Mouse (Mus musculus): ENCODE results near the gene Fam131c. TPM values are rescaled to one million over a fixed set of nuclear protein-coding genes. Genes with fewer than 3 reads are reported as not detected.

Gene Fam131c
- total RNA-seq, 2 experiments from 2014 or later, result 5.4 to 5.5 TPM

DNA sequence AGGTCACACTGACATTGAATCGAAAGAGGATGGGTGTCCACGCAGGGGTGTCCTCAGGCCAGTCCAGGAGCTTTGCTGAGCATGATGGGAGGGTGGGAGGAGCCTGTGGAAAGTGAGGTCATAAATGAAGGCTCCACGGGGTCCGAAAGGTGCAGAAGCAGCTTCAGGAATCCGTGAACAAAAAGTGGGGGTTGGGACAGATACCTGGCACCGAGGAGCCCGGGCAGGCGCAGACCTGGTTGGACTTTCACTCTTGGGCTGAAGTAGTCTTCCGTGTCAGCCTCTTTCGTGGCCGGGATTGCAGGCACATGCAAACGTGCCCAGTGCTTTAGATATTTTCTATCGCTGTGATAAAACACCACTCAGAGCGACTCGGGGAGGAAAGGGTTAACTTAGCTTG is 32.2 kb downstream of the Fam131c start:
- no peak for DNase-seq (ENCODE audit: low spot score in 2 of 2)
- intact Hi-C loops (cut with DNase I), result loop anchor here (5.0 kb wide), 1 partner anchor 177 kb away; no protein-coding TSS in a partner anchor

DNA sequence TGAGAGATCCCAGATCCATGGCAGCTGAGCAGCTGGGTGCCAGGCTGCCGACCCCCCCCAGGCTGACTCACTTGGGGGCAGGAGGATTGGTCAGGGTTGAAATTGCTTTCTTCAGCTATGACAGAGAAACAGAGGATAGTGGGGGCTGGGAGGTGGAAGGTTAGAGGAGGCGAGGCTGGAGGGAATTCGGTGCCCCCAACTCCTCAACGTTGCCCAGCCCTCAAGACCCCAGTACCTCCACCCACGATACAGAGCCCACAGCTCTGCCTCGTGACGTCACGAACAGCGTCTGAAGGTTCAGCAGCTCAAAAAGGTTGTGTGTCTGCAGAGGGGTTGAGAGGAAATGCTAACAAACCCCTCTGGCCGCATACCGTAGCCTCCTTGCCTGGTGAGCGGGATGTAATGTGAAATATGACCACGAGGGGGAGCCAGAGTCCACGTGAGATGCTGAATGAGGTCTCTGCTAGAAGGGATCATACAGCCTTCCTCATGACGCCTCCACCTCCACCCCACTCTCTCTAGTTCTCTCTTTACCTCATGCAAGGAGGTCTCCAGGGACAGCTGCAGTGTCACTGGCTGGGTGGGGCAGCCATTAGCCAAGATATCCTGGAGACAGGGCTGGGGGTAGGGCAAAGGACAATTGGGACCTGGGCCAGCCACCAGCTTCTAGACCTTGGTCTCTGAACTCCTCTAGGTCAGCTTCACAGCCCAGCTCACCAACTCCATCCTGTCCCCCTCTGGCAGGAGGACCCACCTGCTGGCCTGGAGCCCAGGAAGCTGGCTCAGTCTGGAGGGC is 36.7 kb downstream of the Fam131c start:
- intact Hi-C loops (cut with DNase I), result loop anchor here (5.0 kb wide), 1 partner anchor 173 kb away; no protein-coding TSS in a partner anchor
- DNase-seq (ENCODE audit: low spot score in 2 of 2), result peak; percentile 91 to 94

DNA sequence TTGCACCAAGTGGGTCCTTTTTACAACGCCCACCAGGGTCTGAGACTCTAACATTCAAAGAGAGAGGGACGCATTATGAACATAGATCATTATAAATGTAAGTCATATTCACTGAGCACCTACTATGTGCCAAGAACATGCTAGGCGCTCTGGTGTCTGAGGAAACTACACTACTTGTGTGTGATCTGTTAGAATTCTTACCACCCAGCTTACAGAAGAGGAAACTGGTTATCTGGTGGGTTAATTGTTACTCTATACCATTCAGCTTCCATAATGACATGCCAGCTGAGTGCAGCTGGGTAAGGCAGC is 37.2 kb downstream of the Fam131c start:
- intact Hi-C loops (cut with DNase I), result no loop called here
- no peak for DNase-seq (ENCODE audit: low spot score in 2 of 2)

DNA sequence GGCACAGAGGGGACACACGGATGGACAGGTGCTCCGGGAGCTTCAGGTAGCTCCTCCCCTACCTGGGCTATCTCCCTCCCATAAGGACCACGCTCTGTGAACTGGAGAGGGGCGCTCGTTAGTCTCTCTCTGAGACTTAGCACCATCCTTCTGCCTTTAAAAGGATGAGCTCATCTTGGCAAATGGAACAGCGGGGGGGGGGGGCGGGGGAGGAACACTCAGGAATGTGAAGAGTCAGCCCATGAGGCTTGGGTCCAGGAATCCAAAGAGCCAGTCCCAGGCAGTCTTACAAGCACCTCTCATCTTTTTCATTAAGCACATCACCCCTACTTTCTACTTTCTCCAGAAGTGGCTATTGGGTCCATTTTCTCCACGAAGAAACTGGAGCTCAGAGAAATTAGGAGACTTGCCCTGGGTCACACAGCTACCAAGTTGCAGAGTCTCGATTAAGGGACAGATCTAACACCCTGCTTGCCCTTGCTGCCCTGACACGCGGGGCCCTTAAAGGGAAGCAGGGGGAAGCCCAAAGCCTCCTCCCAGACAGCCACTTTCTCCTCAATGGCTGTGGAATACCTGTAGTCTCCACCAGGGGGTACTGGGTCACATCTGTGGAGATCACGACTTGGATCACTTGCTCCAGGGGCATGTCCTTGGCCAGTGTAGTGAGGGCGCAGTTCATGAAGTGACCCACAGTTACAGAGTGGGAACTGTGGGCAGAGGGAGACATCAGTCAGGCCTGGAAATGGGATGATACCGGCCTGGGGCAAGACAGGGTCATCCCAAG is 38.7 kb downstream of the Fam131c start:
- peak in 1 of 2 experiments; percentile 47 for DNase-seq (ENCODE audit: low spot score in 2 of 2)
- intact Hi-C loops (cut with DNase I), result no loop called here

DNA sequence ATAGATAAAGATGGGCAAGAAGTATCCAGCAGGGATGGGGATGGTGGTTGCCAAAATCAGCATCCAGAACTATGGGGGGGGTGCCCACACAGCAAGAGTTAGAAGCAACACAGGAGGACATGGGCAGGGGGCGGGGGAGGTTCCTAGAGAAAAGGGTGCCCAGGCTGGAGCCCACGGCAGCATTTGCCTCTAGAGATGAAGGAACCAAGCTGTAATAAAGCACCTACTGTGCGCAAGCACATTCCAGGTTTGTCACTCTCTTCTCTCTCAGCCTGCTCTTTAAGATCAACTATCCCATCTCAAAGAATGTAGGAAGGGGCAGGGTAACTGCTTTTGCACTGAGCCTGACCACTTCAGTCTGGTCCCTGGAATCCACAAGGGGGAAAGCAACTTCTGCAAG is 40.6 kb downstream of the Fam131c start:
- no peak for DNase-seq (ENCODE audit: low spot score in 2 of 2)
- intact Hi-C loops (cut with DNase I), result no loop called here

DNA sequence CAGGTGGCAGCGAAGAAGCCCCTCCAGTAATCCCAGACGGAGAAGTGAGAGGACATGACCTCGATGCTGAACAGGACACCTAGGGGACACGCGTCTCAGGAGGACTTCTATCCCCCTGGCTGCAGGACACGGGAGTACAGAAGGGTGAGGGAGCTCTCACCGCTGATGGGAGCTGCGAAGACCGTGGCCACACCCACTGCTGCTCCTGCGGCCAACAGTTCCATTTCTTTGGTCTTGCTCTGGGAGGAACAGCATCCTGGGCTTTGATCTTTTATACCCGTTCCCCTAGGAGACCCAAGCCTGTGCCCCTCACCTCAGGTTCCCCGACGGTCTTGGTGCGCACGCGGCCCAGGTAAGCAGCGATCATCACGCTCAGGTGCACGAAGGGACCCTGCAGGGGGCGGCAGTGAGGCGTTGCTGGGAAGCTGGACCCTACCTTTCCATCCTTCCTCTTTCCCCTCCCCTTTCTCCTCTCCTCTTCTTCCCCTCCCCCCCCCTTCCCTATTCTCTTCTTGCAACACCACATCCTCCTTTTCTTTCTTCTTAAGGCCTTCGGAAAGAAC is 43.5 kb downstream of the Fam131c start:
- intact Hi-C loops (cut with DNase I), result no loop called here

DNA sequence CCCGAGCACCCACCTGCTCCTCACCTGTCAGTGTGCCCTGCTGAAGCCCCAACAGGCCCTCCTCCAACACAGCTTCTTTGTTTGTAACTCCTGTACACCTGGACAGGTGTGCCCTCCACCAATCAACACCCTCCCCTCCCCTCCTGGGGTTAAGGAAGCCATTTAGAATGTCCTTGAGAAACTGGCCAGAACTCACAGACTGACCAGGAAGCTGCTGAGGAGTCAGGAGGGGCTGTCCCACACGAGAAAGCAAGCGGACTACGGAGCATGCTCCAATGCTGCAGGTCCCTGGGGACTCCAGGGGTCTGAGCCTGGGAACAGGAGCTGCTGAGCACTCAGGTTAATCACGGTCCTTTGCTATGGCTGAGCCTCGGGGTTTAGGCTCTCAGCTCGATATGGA is 47.9 kb downstream of the Fam131c start, which contains the start of gene Clcnkb:
TSS of gene Clcnkb (minus strand) at position 91 of the 400 bp plus-strand sequence.
- no peak for DNase-seq (ENCODE audit: low spot score in 2 of 2)

More for the DNA sequence above, 43.5 kb downstream of the Fam131c start:
- no peak for DNase-seq (ENCODE audit: low spot score in 2 of 2)

DNA sequence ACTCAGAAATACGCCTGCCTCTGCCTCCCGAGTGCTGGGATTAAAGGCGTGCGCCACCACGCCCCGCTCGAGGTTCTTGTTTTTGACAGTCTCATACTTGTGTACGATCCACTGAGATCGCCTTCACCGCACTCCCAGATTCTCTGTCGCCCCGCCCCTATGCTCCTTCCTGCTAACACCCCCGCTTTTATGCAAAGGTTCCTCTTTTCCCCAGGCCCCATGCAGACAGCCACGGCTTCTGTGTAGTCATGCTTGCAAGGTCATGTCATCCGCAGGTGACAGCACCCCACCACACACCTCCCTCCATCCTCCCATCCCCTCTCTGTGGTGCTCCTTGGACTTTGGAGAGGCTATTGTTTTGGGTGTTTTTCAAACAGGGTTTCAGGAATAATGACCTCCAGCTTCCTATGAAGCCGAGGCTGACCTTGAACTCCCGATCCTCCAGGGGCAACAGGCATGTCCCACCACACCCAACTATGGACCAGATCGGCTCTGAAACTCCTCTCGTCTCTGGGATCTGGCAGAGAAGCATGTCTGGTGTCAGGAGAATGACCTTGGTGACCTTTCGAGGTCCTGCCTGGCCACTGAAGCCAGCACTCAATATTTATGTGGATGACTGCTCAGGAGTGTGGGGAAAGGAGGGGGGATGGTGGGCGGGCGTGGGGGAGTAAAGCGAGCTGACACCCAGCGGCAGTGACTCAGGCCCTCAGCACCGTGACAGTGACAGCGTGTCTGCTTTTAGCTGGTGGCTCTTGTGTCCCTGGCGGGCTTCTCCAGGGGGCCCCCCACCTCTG is 51.6 kb downstream of the Fam131c start:
- DNase-seq (ENCODE audit: low spot score in 2 of 2), result no peak
- intact Hi-C loops (cut with DNase I), result no loop called here

More for the DNA sequence above, 47.9 kb downstream of the Fam131c start, which contains the start of gene Clcnkb:
- intact Hi-C loops (cut with DNase I), result no loop called here

DNA sequence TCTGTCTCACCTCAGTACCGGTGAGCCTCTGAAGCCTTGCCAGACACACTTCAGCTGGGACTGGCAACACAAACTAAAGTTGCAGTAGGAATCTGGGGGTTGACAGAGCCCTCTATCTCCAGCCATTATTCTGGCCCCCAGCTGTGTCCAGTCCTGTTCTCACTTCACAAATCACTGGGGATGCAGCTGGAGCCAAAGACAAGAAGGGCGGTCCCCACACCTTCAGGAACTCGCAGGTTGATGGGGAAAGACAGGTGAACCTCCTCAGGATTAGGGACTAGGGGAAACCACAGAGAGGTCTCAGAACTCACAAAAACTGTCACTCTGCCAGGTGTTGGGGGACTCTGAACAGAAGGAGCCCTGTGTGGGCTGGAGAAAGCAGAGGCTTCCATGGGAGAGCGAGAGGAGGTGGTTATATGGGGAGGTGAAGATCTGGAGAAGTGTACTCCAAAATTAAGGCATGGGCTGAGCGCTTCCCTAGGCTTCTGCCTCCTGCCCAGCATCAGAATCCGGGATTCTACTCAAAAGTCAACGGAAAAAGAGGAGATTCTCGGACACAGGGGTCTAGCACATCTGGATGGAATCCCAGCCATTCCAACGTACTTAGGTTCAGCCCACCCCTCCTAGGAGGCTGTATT is 52.3 kb downstream of the Fam131c start, which contains the start of gene Hspb7:
TSS of gene Hspb7 (plus strand) at position 588 of the 638 bp plus-strand sequence.
- no peak for DNase-seq (ENCODE audit: low spot score in 2 of 2)
- intact Hi-C loops (cut with DNase I), result no loop called here

DNA sequence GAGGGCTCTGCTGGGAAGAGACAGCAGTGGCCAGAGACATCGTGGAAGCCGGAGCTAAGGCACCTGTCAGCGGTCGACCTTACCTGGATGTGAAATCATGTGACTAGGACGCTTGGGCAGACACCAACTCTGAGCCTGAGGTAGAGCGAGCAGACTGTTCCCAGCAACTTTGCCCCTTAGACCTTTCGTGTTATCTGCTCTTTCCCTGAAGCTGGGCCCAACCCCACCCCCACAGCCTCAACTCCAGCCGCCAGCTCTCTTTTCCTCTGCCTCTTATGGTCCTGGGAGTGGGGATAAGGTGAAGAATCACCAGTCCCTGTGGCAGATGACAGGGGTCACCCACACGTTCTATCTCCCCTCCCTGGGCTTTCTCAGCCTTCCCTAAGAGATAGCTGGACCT is 52.9 kb downstream of the Fam131c start:
- intact Hi-C loops (cut with DNase I), result no loop called here
- DNase-seq (ENCODE audit: low spot score in 2 of 2), result no peak

DNA sequence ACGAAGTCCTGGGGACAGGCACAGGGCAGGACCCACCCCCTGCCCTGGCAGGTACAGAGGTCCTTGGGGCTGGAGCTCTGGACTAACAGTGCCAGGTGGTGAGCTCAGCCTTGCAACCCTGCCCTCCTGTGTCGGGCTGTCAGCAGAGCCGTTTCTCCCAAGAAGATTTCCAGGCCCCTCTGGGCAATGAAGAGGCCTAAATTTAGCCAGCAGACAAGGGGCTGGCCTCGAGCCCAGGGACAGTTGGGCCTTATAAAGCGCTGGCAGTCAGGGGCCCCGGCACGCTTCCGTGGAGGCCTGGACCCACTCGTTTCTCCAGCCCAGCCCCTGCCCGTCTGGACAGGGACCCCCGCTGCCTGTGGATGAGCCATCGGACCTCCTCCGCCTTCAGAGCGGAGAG is 53.4 kb downstream of the Fam131c start:
- no peak for DNase-seq (ENCODE audit: low spot score in 2 of 2)
- intact Hi-C loops (cut with DNase I), result no loop called here

DNA sequence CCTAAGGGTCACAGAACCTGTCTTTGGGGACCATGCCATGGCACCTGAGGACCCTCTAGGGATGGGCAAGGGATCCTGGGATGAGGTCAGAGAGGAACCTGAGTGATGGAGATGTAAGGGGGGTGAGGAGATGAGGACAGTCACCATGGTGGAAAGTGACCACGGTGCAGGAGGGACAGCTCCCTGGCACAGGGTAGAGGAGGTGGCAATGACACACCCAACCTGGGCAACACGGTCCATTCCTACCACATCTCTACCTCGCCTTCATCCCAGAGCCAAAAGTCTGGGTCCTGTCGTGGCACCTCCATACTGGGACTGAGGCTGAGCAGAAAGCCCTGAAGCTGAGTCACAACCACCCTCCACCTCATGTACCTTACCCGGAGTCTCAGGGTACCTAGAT is 54.8 kb downstream of the Fam131c start:
- DNase-seq (ENCODE audit: low spot score in 2 of 2), result no peak
- intact Hi-C loops (cut with DNase I), result no loop called here

DNA sequence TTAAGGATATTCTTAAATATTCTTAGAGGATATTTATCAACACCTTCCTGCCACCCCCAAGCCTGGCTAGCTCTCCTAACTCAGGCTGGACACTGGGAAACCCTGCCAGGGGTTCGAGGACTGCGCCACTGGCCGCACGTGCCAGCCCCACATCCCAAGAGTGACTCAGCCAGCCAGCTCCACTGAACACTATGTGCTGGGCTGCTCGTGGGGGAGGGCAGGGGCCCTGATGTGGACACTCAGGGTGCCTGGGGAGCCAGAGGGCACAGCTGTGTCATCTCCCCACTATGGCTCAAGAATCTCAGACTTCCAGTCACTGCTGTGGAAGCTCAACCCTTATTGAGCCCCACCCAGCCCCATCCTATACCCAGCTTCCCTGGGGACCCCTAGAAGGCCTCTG is 55.3 kb downstream of the Fam131c start:
- no peak for DNase-seq (ENCODE audit: low spot score in 2 of 2)
- intact Hi-C loops (cut with DNase I), result no loop called here

DNA sequence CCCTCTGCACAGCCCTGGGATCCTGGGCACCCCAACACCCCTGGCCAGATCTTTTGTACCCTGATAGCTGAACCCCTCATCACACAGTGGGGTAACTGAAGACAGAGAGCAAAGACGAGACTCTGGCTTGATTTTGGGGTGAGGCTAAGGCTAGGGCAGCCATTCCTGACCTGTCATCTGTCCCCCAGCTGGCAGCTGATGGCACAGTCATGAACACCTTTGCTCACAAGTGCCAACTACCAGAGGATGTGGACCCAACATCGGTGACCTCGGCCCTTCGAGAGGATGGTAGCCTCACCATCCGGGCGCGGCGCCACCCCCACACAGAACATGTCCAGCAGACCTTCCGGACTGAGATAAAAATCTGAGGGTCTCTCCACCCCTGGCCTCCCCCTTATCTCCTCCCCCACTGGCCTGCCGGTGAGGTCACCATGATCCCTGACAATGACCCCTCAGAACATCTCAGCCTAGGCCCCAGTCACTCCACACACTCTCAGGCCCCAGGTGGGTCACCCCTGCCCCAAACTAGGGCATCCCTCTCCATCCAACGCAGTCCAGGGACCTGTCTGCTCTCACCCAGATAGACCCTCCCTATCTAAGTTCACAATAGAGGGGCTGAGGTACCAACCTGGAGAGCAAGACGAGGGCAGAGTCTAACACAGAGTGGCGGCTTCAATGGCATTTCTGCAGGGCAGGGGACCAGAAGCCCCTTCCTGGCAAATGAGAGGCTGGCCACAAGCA is 55.8 kb downstream of the Fam131c start:
- intact Hi-C loops (cut with DNase I), result no loop called here
- DNase-seq (ENCODE audit: low spot score in 2 of 2), result no peak

DNA sequence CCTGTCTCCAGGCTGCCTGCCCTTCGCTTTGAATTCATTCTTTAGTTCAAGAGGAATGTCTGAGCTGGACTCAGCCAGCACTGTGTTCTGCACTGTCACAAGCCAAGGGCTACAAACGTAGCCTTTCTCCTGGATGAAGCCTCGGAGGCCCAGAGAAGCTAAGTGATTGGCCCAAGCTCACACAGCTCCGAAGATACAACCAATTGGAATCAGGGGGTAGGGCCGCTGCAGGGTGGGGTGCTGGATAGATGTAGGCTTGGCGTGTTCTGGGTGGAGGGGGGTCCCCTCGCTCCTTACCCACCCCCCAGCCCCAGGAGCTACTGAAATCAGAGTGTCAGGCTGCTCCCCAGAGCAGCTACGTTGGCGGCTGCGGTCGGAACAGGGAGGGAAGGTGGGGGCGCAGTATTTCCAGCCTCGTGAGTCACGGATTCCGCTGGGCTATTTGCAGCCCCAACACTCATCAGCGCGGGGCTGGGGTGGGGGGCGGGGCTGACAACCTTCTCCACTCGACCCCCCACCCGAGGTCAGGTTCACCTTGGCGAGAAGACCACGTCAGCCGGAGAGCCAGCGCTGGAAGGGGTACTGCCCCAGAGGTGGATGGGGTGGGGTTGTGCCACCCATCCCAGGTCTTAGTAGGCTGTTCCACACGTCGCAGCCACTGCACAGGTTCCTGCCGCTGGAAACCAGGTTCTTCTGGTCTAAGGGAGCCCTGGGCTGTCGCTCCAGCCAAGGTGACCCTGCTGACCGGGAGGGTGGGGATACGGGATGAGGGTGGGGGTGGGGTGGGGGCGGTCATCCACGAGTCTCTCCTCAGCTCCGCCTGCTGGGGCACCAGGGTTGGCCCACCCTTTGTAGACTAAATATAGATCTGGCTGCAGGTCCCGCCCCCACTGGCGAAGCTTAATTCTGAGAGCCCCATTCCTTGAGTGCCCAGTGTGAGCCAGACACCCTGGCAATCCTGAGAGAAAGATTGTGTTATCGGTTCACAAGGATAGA is 57.8 kb downstream of the Fam131c start:
- DNase-seq (ENCODE audit: low spot score in 2 of 2), result peak; percentile 80 to 88
- intact Hi-C loops (cut with DNase I), result no loop called here

DNA sequence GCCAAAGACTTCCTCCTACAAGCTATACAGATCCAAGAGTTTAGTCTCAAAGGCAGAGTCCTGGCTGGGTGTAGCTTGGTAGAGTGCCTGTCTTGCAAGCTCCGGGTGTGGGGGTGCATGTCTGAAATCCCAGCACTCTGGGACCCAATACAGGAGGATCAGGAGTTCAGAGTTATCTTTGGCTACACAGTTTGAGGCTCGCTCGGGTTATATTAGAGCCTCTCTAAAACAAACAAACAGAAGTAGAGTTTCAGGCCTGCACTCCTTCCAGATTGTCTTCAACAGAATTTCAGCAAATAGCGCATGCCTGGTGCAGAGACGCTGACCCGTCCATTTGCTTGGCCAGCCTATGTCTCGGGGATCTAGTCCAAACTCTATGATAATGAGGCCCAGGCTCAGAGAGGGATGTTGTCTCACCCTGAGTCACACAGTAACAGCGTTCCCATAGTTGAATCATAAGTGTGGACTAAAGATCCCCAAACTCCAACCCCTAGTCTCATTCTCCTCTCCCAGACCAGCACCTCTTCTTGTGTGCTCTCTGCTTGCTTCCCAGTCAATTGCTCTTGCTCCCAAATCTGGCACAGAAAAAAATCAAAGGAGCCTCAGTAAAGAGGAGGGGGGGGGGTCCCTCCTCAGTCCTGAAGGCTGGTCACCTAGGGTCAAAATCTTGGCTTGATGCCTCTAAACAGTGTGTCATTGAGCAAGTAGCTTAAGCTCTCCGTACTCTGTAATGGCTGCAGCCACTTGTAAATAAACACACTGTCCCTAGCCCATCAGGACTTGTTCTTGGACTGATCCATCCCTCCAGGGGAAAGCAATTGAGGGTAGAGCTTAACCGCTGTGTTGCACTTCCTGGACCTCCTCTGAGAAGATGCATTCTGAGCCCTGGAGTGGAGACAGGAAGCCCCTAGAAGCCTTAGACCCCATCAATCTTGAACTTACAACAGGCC is 59.1 kb downstream of the Fam131c start:
- intact Hi-C loops (cut with DNase I), result no loop called here
- no peak for DNase-seq (ENCODE audit: low spot score in 2 of 2)

All from left cerebral cortex, postnatal 14 days (tissue).